Comparison of ENCODE assay signal across 8 mouse cellular contexts in the genomic region with DNA sequence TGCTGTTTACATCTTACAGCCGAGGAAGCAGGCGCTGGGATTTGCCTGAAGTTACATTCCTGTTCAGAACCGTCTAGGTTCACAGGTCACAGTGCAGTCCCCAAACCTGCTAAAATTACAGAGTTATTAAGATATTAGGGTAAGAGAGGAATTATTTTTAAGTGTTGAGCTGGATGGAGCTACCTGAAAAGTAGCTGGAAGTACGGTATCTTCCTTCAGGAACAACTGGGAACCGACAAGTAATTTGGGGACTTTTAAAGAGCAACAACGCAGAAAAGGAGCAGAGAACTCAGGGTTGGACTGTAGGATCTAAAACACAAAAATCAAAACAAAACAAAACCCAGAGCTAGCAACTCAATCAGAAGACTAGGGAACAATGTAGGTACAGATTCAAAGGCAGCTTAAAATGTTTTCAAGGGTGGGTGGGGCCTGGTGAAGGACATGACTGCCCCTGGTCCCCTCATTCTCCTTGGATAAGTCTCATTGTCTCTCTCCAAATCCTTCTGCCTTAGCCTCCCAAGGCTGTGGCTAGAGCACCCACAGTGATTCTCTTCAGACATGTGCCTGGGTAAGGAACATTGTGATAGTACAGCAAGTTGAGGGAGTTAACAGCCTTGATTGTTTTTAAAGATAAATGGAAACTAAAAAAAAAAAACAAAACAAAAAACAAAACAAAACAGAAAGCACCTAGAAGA. TPM values are rescaled to one million over a fixed set of nuclear protein-coding genes. Genes with fewer than 3 reads are reported as not detected.
DNase-seq lines count a peak whose midpoint lies in the region; ATAC-seq and TF ChIP-seq lines count a peak whose summit lies in the region.

No protein-coding gene starts in this region.

- H3K4me1 ChIP-seq in cerebellum, adult 2 months (ENCODE audit: control insufficient read depth, insufficient read depth, low read length) = peaks cover 5% of the 10 kb centered on the region; the same call in 1 of the 2 replicates
- H3K4me1 ChIP-seq in embryonic facial prominence, embryonic 15.5 days = peaks cover 13% of the 10 kb centered on the region
- peaks cover 13% of the 10 kb centered on the region for H3K4me1 ChIP-seq in liver, embryonic 11.5 days (replicated peaks; ENCODE audit: control insufficient read depth, insufficient read depth, low read length)

- no peak for TF ChIP-seq CTCF in cerebellum, adult 2 months (IDR thresholded peaks at IDR 0.05; ENCODE audit: borderline replicate concordance, insufficient read depth, low read depth, low read length)

- H3K9ac ChIP-seq in embryonic facial prominence, embryonic 15.5 days = no peak overlapping the region
- H3K9ac ChIP-seq in liver, embryonic 11.5 days (ENCODE audit: low read depth, low read length) = peak overlapping the region; percentile 87; the same call in 1 of the 2 replicates

- DNase-seq in cerebellum, adult 2 months = peak in 1 of 2 experiments; percentile 18
- DNase-seq in cerebellum, adult 11-12 months = no peak
- DNase-seq in 3T3-L1 (ENCODE audit: low read depth, low spot score) = peak; percentile 14
- DNase-seq in liver, embryonic 11.5 days (ENCODE audit: low spot score) = no peak
- DNase-seq in layer of hippocampus, postnatal 14 days (ENCODE audit: low spot score in 2 of 2) = no peak
- no peak for DNase-seq in frontal cortex, postnatal 36 days (ENCODE audit: low spot score in 2 of 2)
- DNase-seq in adrenal gland, postnatal 14 days = no peak

- H3K9me3 ChIP-seq in embryonic facial prominence, embryonic 15.5 days (replicated peaks) = no peaks in the 10 kb centered on the region
- no peaks in the 10 kb centered on the region for H3K9me3 ChIP-seq in liver, embryonic 11.5 days (ENCODE audit: control insufficient read depth, low read length)

- H3K27ac ChIP-seq in cerebellum, adult 2 months (ENCODE audit: insufficient read depth, low read length) = peak overlapping the region; percentile 84
- peak overlapping the region; percentile 99 for H3K27ac ChIP-seq in embryonic facial prominence, embryonic 15.5 days (replicated peaks)
- no peak overlapping the region for H3K27ac ChIP-seq in liver, embryonic 11.5 days (ENCODE audit: low read depth, low read length)

- WGBS in cerebellum, adult 2 months = 68% methylated on average over 6 of the region's 6 CpGs
- WGBS in embryonic facial prominence, embryonic 15.5 days = 34% methylated on average over 6 of the region's 6 CpGs
- WGBS in liver, embryonic 11.5 days = 65% methylated on average over 6 of the region's 6 CpGs

- H3K4me2 ChIP-seq in embryonic facial prominence, embryonic 15.5 days (replicated peaks) = peak overlapping the region; percentile 72
- H3K4me2 ChIP-seq in liver, embryonic 11.5 days = peak overlapping the region; percentile 94

- ATAC-seq in embryonic facial prominence, embryonic 15.5 days (ENCODE audit: insufficient number of reproducible peaks, low FRiP score, low TSS enrichment, low read depth) = no peak
- ATAC-seq in liver, embryonic 11.5 days (replicated peaks; ENCODE audit: low FRiP score) = no peak

- H3K4me3 ChIP-seq in cerebellum, adult 2 months (replicated peaks; ENCODE audit: insufficient read depth, low read depth, low read length) = no peak overlapping the region
- peak overlapping the region; percentile 64 for H3K4me3 ChIP-seq in embryonic facial prominence, embryonic 15.5 days (replicated peaks)
- peak overlapping the region; percentile 92; the same call in 1 of the 2 replicates for H3K4me3 ChIP-seq in liver, embryonic 11.5 days (ENCODE audit: low read depth, low read length)

- no peaks in the 10 kb centered on the region for H3K27me3 ChIP-seq in cerebellum, adult 2 months (ENCODE audit: control insufficient read depth, insufficient read depth, low read length)
- no peaks in the 10 kb centered on the region for H3K27me3 ChIP-seq in embryonic facial prominence, embryonic 15.5 days
- no peaks in the 10 kb centered on the region for H3K27me3 ChIP-seq in liver, embryonic 11.5 days (replicated peaks; ENCODE audit: control insufficient read depth, insufficient read depth, low read length)

- no peak for TF ChIP-seq POLR2A in cerebellum, adult 2 months (IDR thresholded peaks at IDR 0.05; ENCODE audit: borderline replicate concordance, insufficient read depth, low read length)

- H3K36me3 ChIP-seq in embryonic facial prominence, embryonic 15.5 days = no peaks in the 10 kb centered on the region
- H3K36me3 ChIP-seq in liver, embryonic 11.5 days (ENCODE audit: control insufficient read depth, insufficient read depth, low read length) = no peaks in the 10 kb centered on the region

RNA-seq across cellular contexts. Expression of a gene that starts 43.9 kb away (rescaled TPM):
- 32.0 and 35.0 TPM in 2 replicates for polyA plus RNA-seq in cerebellum, adult 2 months (2012; rRNA removed)
- polyA plus RNA-seq in embryonic facial prominence, embryonic 15.5 days (2015; fragmentation: Nextera tagmentation; extraction: Ambion mirVana) = 33.8 and 40.4 TPM in 2 replicates
- polyA plus RNA-seq in liver, embryonic 11.5 days (2014; fragmentation: Nextera tagmentation; extraction: Ambion mirVana) = 32.3 and 39.4 TPM in 2 replicates
- 10 to 100 TPM; 39.0 to 40.6 TPM for total RNA-seq in layer of hippocampus, postnatal 14 days (2021)
- 42.5 and 43.1 TPM in 2 replicates for total RNA-seq in adrenal gland, postnatal 14 days (2021)
